Mouse (Mus musculus) forebrain, embryonic 12.5 days (tissue): ENCODE measurements around the gene Unc45b. TPM values are rescaled to one million over a fixed set of nuclear protein-coding genes. Genes with fewer than 3 reads are reported as not detected.
"Not testable (repeated sequence)": the region's sequence is repeated elsewhere in the genome, so short reads cannot be mapped to it uniquely, and the experiment has no call there.

Source experiments
- ATAC-seq: fragments of 200-750 bp; cut with Nextera tagmentation; 2 replicates; pipeline ENCODE4 v1.8.0; 2017; ENCODE audit warnings: moderate TSS enrichment; ENCODE audit not compliant: low FRiP score
- H3K27ac ChIP-seq: fragments of 300-500 bp; sonication (generic); 2 replicates; pipeline ENCODE4 v1.5.1; 2016; ENCODE audit warnings: mild to moderate bottlenecking
- H3K27me3 ChIP-seq: fragments of 300-500 bp; sonication (generic); 2 replicates; pipeline ENCODE4 v1.6.1; 2016; ENCODE audit warnings: mild to moderate bottlenecking
- H3K36me3 ChIP-seq: fragments of 300-500 bp; sonication (generic); replicated peaks from 2 replicates; pipeline ENCODE4 v1.6.1; 2016; ENCODE audit warnings: mild to moderate bottlenecking
- H3K4me1 ChIP-seq: fragments of 300-500 bp; sonication (generic); 2 replicates; pipeline ENCODE4 v1.6.1; 2016
- H3K4me2 ChIP-seq: fragments of 300-500 bp; sonication (generic); 2 replicates; pipeline ENCODE4 v1.6.1; 2016; ENCODE audit warnings: mild to moderate bottlenecking, moderate library complexity
- H3K4me3 ChIP-seq: fragments of 300-500 bp; sonication (generic); replicated peaks from 2 replicates; pipeline ENCODE4 v1.5.1; 2016; ENCODE audit warnings: mild to moderate bottlenecking
- H3K9ac ChIP-seq: fragments of 300-500 bp; sonication (generic); 2 replicates; pipeline ENCODE4 v1.6.1; 2016; ENCODE audit warnings: mild to moderate bottlenecking
- H3K9me3 ChIP-seq: fragments of 300-500 bp; sonication (generic); 2 replicates; pipeline ENCODE4 v1.6.1; 2016
- WGBS: fragments of 180-500 bp; shearing (Covaris S2); methylation state at CpG from one replicate; pipeline ENCODE4 v1.1.7; 2016; 5-methylcytosine and 5-hydroxymethylcytosine counted together
- polyA plus RNA-seq: library from polyadenylated mRNA; unstranded; fragments of >200 nt; fragmentation: Nextera tagmentation; extraction: Ambion mirVana; gene quantifications from 2 replicates; pipeline ENCODE4 v1.2.1, GENCODE M21; 2016

Gene Unc45b
- polyA plus RNA-seq, 1 experiment from 2014 or later: 1.3 TPM

- H3K4me1 ChIP-seq: 0 out of 2 replicates have a peak, but pooled peaks cover 3% of the 10 kb centered on the region
- H3K27me3 ChIP-seq: peaks cover 64% of the 10 kb centered on the region
- H3K4me2 ChIP-seq: no peak overlapping the region
- no peaks in the 10 kb centered on the region for H3K9me3 ChIP-seq
- H3K27ac ChIP-seq: no peak overlapping the region
- WGBS: 70% methylated on average over 9 of the region's 9 CpGs
- no peak overlapping the region for H3K9ac ChIP-seq
- no peak overlapping the region for H3K4me3 ChIP-seq
- no peak for ATAC-seq
- no peaks in the 10 kb centered on the region for H3K36me3 ChIP-seq
These were observed 42.5 kb downstream of the Unc45b start for GRCm38 (mm10) chr11:82952612-82953542.

GRCm38 (mm10) chr11:82954631-82955030, 44.3 kb downstream of the Unc45b start:
- H3K27ac ChIP-seq: no peak overlapping the region
- no peak for ATAC-seq
- H3K36me3 ChIP-seq: no peaks in the 10 kb centered on the region
- no peaks in the 10 kb centered on the region for H3K9me3 ChIP-seq
- WGBS: 83% methylated on average over 6 of the region's 6 CpGs
- H3K4me3 ChIP-seq: no peak overlapping the region
- 0 out of 2 replicates have a peak, but pooled peaks cover 3% of the 10 kb centered on the region for H3K4me1 ChIP-seq
- peaks cover 57% of the 10 kb centered on the region for H3K27me3 ChIP-seq
- H3K4me2 ChIP-seq: no peak overlapping the region
- H3K9ac ChIP-seq: no peak overlapping the region

- no peaks in the 10 kb centered on the region for H3K4me1 ChIP-seq
- no peaks in the 10 kb centered on the region for H3K36me3 ChIP-seq
- H3K27ac ChIP-seq: no peak overlapping the region
- peaks cover 46% of the 10 kb centered on the region for H3K27me3 ChIP-seq
- H3K9me3 ChIP-seq: no peaks in the 10 kb centered on the region
- H3K4me2 ChIP-seq: no peak overlapping the region
- ATAC-seq: no peak
- 85% methylated on average over 10 of the region's 10 CpGs for WGBS
- no peak overlapping the region for H3K9ac ChIP-seq
- no peak overlapping the region for H3K4me3 ChIP-seq
These were observed 46.6 kb downstream of the Unc45b start for GRCm38 (mm10) chr11:82956925-82957324.

- Histone ChIP-seq H3K4me2 (no peak overlapping the region), H3K27ac (no peak overlapping the region), H3K4me1 (no peaks in the 10 kb centered on the region), H3K4me3 (no peak overlapping the region), H3K36me3 (no peaks in the 10 kb centered on the region), H3K9me3 (no peaks in the 10 kb centered on the region), H3K9ac (no peak overlapping the region), H3K27me3 (peaks cover 19% of the 10 kb centered on the region; the same call in 1 of the 2 replicates)
- 16% methylated on average over 4 of the region's 4 CpGs for WGBS
- no peak for ATAC-seq
These were observed 49.3 kb downstream of the Unc45b start for GRCm38 (mm10) chr11:82959613-82960012.

GRCm38 (mm10) chr11:82961743-82962142, 51.4 kb downstream of the Unc45b start:
- H3K4me3 ChIP-seq: no peak overlapping the region
- H3K9ac ChIP-seq: no peak overlapping the region
- H3K4me1 ChIP-seq: no peaks in the 10 kb centered on the region
- H3K27ac ChIP-seq: no peak overlapping the region
- no peaks in the 10 kb centered on the region for H3K36me3 ChIP-seq
- WGBS: 90% methylated on average over 2 of the region's 2 CpGs
- H3K4me2 ChIP-seq: no peak overlapping the region
- peaks cover 16% of the 10 kb centered on the region; the same call in 1 of the 2 replicates for H3K27me3 ChIP-seq
- no peak for ATAC-seq
- no peaks in the 10 kb centered on the region for H3K9me3 ChIP-seq

GRCm38 (mm10) chr11:82962215-82962614, 51.9 kb downstream of the Unc45b start:
- no peak for ATAC-seq

GRCm38 (mm10) chr11:82970712-82971589, 60.6 kb downstream of the Unc45b start:
- Histone ChIP-seq H3K27ac (no peak overlapping the region), H3K9me3 (no peaks in the 10 kb centered on the region), H3K27me3 (0 out of 2 replicates have a peak, but pooled peaks cover 8% of the 10 kb centered on the region), H3K4me3 (peak overlapping the region; percentile 23), H3K36me3 (no peaks in the 10 kb centered on the region), H3K4me2 (peak overlapping the region; percentile 51), H3K4me1 (peaks cover 9% of the 10 kb centered on the region; the same call in 1 of the 2 replicates), H3K9ac (peak overlapping the region; percentile 44)
- WGBS: 8% methylated on average over 31 of the region's 31 CpGs
- peak; percentile 65; the same call in 1 of the 2 replicates for ATAC-seq

More at GRCm38 (mm10) chr11:82962215-82962614, 51.9 kb downstream of the Unc45b start:
- Histone ChIP-seq H3K4me2 (no peak overlapping the region), H3K4me3 (no peak overlapping the region), H3K4me1 (no peaks in the 10 kb centered on the region), H3K36me3 (no peaks in the 10 kb centered on the region), H3K27ac (no peak overlapping the region), H3K9me3 (no peaks in the 10 kb centered on the region), H3K27me3 (peaks cover 16% of the 10 kb centered on the region; the same call in 1 of the 2 replicates), H3K9ac (no peak overlapping the region)
- 93% methylated on average over 8 of the region's 8 CpGs for WGBS

GRCm38 (mm10) chr11:82971590-82971974, 61.2 kb downstream of the Unc45b start:
- peak overlapping the region; percentile 51 for H3K4me2 ChIP-seq
- 70% methylated on average over 9 of the region's 11 CpGs for WGBS
- H3K4me3 ChIP-seq: no peak overlapping the region
- peaks cover 9% of the 10 kb centered on the region; the same call in 1 of the 2 replicates for H3K4me1 ChIP-seq
- H3K27me3 ChIP-seq: 0 out of 2 replicates have a peak, but pooled peaks cover 8% of the 10 kb centered on the region
- H3K36me3 ChIP-seq: no peaks in the 10 kb centered on the region
- no peak for ATAC-seq
- no peaks in the 10 kb centered on the region for H3K9me3 ChIP-seq
- H3K9ac ChIP-seq: no peak overlapping the region; the same call in 1 of the 2 replicates
- H3K27ac ChIP-seq: no peak overlapping the region

- no peaks in the 10 kb centered on the region for H3K36me3 ChIP-seq
- no peak overlapping the region for H3K4me3 ChIP-seq
- 0 out of 2 replicates have a peak, but pooled peaks cover 8% of the 10 kb centered on the region for H3K27me3 ChIP-seq
- no peak overlapping the region for H3K27ac ChIP-seq
- no peaks in the 10 kb centered on the region for H3K9me3 ChIP-seq
- WGBS: 74% methylated on average over 5 of the region's 5 CpGs
- H3K4me1 ChIP-seq: peaks cover 9% of the 10 kb centered on the region; the same call in 1 of the 2 replicates
- H3K4me2 ChIP-seq: no peak overlapping the region
- ATAC-seq: no peak
- H3K9ac ChIP-seq: no peak overlapping the region
These were observed 63.6 kb downstream of the Unc45b start for GRCm38 (mm10) chr11:82973916-82974315.

- H3K4me2 ChIP-seq, H3K27ac ChIP-seq, H3K4me1 ChIP-seq, H3K9me3 ChIP-seq, H3K4me3 ChIP-seq, H3K9ac ChIP-seq, ATAC-seq, H3K27me3 ChIP-seq: not testable (repeated sequence)
- WGBS: 94% methylated on average over 2 of the region's 2 CpGs
- peaks cover 23% of the 10 kb centered on the region; the same call in 1 of the 2 replicates for H3K36me3 ChIP-seq
These were observed 72.1 kb downstream of the Unc45b start for GRCm38 (mm10) chr11:82982409-82982808.

- WGBS: 85% methylated on average over 17 of the region's 17 CpGs
- Histone ChIP-seq H3K4me3 (no peak overlapping the region), H3K36me3 (peaks cover 23% of the 10 kb centered on the region; the same call in 1 of the 2 replicates)
These were observed 72.8 kb downstream of the Unc45b start for GRCm38 (mm10) chr11:82983193-82983592.

GRCm38 (mm10) chr11:82987621-82988020, 77.3 kb downstream of the Unc45b start:
- Histone ChIP-seq H3K36me3 (peaks cover 11% of the 10 kb centered on the region; the same call in 1 of the 2 replicates), H3K27ac (no peak overlapping the region), H3K4me3 (no peak overlapping the region), H3K27me3 (peaks cover 10% of the 10 kb centered on the region), H3K9ac (no peak overlapping the region), H3K4me2 (no peak overlapping the region), H3K9me3 (no peaks in the 10 kb centered on the region), H3K4me1 (peaks cover 12% of the 10 kb centered on the region)
- no peak for ATAC-seq
- 93% methylated on average over 6 of the region's 6 CpGs for WGBS

More at GRCm38 (mm10) chr11:82983193-82983592, 72.8 kb downstream of the Unc45b start:
- H3K9ac ChIP-seq: no peak overlapping the region
- ATAC-seq: no peak
- no peak overlapping the region for H3K27ac ChIP-seq
- no peaks in the 10 kb centered on the region for H3K27me3 ChIP-seq
- no peak overlapping the region for H3K4me2 ChIP-seq
- no peaks in the 10 kb centered on the region for H3K9me3 ChIP-seq
- no peaks in the 10 kb centered on the region for H3K4me1 ChIP-seq
